Mouse (Mus musculus) kidney, adult 2 months (tissue): ENCODE measurements at regions not wholly inside any gene's neighbourhood (a gene's known extent, or its start where the extent isn't known, plus 50 kb on each side); places are given as distances from the start of the nearest gene placed in this dataset.

Experiments used
- CTCF ChIP-seq: fragments of 200-500 bp; conservative IDR thresholded peaks from 2 replicates; pipeline ENCODE4 v1.5.1; 2011; ENCODE audit warnings: low read depth, mild to moderate bottlenecking, control low read depth, low read length, moderate library complexity, mixed read lengths; ENCODE audit not compliant: insufficient read depth, insufficient read length
- POLR2A ChIP-seq: fragments of 200-500 bp; IDR thresholded peaks from one replicate; pipeline ENCODE4 v1.6.1; 2011; ENCODE audit warnings: low read depth, low read length, control low read depth

DNA sequence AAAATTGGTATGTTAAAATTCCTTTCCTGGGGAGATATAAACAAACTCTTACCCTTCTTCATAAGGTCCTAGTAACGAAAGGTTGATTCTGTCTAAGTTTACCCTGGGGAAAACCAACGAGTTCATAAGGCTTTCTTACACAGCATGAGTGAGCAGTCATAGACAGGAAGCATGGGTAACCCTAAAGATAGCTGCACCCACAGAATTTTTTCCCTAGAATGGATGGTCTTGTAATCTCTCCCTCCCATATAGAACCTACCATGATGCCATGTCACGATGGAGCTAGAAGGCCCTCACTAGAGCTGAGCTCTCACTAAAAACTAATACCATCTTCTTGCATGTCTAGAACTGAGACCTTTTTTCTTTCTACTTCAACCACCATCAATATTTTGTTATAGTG lies 380.1 kb upstream of the Gm5148 start:
- TF ChIP-seq CTCF (no peak), POLR2A (no peak)
